Mouse (Mus musculus): ENCODE results near the gene Runx1.

The Runx1 gene

DNA sequence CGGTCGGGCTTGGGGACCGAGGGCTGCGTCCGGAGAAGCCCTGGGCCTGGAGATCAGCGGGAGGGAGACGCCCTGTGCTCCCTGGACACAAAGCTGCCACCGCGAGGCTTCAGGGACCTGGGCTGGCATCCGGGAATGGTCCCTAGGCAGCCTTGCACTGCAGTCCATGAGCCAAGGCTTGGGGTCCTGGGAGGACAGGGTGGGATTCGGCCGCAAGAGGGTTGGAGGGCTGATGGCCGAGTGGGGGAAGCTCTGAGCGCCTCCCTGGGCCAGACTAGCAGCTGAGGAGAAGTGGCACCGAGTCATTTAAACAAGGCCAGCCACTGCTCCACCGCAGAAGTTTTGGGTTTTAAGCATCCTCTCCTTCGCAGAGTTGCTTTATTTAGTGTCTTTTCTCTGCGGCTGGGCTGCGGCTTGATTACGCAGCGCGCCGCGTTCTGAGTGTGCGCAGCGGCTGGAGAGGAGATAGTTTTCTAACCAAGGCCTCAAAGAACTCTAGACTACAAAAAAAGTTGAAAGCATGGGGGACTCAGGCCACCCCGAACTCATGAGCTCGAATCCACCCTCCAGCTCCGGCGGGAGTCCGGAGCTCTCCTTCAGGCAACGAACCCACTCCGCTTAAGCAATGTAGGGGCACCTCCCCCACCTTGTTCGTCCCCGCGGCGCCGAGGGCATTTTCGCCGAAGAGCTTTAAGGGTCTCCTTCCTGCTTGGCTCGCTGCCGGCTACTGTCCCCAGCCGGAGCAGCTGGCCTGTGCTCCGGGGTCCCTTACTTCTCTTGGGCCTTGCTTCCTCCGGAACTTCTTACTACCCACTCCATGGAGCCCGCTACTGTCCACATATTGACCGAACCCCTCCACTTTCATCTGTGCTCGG lies 128.0 kb downstream of the Runx1 start:
- no peak for DNase-seq (ENCODE audit: low spot score)

DNA sequence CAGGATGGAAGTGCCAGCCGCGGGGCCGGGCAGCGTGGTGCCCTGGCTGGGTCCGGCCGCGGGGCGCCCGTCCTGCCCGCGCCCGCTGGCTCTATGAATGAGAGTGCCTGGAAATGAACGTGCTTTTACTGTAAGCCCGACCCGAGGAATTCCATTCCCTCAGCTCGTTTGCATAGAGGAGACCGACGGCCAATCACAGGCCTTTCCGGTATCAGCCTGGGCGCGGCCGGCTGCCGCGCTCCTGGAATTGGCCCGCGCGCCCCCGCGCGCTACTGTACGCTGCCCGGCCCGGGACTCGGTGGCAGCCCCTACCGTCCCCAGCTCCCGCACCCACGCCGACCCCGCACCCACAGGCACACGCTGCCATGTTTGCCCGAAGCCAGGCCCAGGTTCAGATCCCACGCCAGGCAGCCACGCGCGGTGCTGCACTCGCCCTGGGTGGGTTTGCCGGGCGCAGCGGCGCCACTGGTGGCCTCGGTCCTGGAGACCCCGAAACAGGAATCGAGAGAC lies 128.7 kb downstream of the Runx1 start:
- peak; percentile 94 for DNase-seq (ENCODE audit: low spot score)

- peak; percentile 58 for DNase-seq (ENCODE audit: low spot score)
Observed at GRCm38 (mm10) chr16:92696411-92697015, 129.4 kb downstream of the Runx1 start.

GRCm38 (mm10) chr16:92695981-92696380 lies 130.0 kb downstream of the Runx1 start:
- DNase-seq (ENCODE audit: low spot score): no peak

- DNase-seq (ENCODE audit: low spot score): no peak
Observed at GRCm38 (mm10) chr16:92695200-92695921, 130.6 kb downstream of the Runx1 start.

DNA sequence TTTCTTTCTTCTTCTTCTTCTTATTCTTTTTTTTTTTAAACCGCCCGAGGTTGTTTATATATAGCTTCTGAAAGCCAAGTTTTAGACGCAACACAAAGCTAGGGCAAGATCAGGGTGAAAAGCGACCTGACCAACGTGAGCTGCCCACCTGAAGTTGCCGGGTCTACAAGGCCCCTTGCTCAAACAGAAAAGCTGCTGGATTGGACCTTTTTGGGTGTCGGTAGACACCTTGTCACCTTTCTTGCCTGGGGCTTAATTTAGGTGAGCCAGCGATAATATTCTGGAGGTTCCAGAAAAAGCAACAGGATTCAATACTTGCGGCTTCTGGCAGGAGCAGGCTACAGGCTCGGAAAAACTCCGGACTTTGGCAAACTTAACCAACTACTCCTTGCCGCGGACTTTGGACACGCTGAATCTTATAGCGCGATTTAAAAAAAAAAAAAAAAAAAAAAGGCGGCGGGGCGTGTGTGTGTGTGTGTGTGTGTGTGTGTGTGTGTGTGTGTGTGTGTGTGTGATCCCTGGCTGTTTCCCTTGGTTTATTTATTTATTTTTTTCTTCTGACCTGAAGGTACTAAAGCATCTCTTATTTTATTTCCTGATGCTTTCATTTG lies 131.3 kb downstream of the Runx1 start:
- no peak for DNase-seq (ENCODE audit: low spot score)

DNA sequence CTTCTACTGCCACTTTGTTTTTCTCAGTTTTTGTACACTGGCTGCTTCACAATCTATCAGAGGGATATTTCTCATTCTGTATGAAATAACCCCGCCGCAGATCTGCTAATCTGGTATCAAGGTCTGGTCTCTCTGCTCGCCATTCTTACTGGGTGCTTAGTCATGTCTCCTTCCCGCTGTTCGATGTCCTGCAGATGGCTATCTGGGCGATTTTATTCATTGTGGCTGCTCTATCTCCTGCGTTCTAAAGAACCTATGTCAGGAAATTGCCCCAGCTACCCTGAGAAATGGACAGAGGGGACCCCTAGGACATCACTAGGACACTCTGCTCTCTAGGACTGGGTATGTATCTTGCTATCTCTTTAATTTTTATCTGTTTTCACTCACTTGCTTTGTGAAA lies 135.2 kb downstream of the Runx1 start:
- no peak for DNase-seq (ENCODE audit: low spot score)

DNA sequence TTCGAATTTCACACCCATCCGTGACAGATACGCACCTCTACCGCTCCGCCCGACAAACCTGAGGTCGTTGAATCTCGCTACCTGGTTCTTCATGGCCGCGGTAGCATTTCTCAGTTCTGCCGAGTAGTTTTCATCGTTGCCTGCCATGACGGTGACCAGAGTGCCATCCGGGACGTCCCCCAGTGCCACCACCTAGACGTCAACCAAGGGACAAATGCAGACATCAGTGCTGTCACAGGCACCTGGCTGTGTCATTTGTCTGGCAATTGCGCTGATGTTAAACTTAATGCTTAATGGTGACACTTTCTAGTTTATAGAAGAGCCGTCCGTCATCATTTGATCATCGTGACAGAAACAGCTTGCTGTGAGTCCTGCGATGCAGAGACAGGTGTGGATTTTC lies 137.0 kb downstream of the Runx1 start:
- no peak for DNase-seq (ENCODE audit: low spot score)

DNA sequence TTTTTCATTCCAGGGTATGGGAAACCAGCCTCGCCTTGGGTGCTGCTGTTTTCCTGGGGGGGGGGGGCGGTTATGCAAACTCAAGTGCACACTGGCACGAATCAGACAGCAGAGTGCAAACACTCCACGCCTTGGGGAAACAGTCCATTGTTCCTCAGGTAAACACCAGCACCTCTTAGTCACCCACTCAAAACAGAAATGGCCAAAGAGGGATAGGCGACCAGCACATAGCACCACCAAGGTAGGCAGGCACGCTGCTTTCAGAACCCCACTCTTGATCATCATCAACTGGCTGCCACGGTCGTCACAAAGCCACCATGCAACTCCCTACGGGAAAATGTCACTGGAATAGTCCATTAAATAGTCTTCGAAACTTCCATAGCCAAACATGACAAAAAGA lies 139.0 kb downstream of the Runx1 start:
- peak; percentile 82 for DNase-seq (ENCODE audit: low spot score)

GRCm38 (mm10) chr16:92685766-92686315 lies 140.1 kb downstream of the Runx1 start:
- no peak for DNase-seq (ENCODE audit: low spot score)

GRCm38 (mm10) chr16:92684423-92685211 lies 141.3 kb downstream of the Runx1 start:
- DNase-seq (ENCODE audit: low spot score): no peak

GRCm38 (mm10) chr16:92676630-92677029 lies 149.3 kb downstream of the Runx1 start:
- peak; percentile 62 for DNase-seq (ENCODE audit: low spot score)

DNA sequence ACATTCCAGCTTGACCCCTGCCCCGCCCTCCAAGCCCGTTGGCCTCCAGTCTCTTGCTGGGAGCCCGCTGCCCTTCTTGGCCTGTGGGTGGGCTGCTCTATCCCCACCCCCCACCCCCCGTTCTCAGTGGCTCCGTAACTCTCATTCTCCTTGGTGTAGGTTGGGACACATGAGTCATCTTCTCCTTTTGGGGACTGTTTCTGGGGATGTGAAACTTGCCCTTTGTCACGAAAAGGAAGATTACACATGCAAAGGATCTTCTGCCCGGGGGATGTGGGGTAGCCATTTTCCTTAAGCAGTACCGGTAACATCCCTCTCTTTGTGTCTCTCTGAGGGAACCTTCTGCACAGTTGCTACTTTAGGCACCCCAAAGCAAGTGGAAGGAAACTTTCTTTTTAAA lies 150.3 kb downstream of the Runx1 start:
- DNase-seq (ENCODE audit: low spot score): no peak

DNA sequence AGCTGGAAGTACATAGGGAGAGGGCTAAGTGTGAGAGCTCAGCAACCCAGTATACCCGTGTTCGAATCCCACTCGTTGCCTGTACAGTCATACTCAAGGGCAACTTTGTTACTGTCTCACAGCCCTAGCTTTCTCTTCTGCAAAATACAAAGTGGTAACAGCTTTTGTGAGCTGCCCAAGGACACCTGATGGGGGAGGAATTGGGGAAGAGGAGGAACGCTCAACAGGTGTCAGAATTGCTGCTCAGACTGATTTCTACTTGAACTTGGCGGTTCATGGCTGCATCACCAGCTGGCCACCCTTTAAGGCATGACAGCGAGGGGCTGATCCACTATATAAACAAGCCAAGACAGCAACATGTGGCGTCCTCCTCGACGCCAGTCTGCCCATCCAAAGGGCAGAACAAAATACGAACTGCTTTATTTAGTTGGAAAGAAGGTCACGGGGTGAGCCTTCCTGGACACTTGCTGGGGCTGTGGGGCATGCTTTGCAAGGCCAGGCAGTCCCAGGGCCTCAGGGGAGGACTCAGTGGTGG lies 151.0 kb downstream of the Runx1 start:
- no peak for DNase-seq (ENCODE audit: low spot score)

- DNase-seq (ENCODE audit: low spot score): peak; percentile 82
Observed at GRCm38 (mm10) chr16:92674121-92674816, 151.7 kb downstream of the Runx1 start.

- DNase-seq (ENCODE audit: low spot score): no peak
Observed at GRCm38 (mm10) chr16:92668807-92669206, 157.1 kb downstream of the Runx1 start.

DNA sequence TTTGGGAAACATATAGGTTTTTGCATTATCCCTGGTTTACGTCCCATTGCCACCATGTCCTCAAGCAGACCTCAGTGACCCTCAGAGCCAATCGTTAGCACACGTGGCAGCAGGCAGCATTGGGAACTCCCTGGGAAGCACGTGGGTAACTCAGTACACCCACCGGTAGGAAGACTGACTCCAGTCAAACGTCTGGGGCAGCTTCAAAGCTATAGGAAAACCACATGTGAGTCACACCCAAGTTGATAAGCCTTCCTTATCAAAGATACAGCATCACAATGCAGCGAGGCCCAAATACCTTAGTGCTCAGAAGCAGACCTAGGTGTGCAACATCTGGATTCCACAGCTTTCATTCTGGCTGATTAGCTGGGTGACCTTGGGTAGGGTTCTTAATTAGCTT lies 164.2 kb downstream of the Runx1 start:
- no peak for DNase-seq (ENCODE audit: low spot score)

GRCm38 (mm10) chr16:92656750-92657149 lies 169.2 kb downstream of the Runx1 start:
- DNase-seq (ENCODE audit: low spot score): peak; percentile 62

DNA sequence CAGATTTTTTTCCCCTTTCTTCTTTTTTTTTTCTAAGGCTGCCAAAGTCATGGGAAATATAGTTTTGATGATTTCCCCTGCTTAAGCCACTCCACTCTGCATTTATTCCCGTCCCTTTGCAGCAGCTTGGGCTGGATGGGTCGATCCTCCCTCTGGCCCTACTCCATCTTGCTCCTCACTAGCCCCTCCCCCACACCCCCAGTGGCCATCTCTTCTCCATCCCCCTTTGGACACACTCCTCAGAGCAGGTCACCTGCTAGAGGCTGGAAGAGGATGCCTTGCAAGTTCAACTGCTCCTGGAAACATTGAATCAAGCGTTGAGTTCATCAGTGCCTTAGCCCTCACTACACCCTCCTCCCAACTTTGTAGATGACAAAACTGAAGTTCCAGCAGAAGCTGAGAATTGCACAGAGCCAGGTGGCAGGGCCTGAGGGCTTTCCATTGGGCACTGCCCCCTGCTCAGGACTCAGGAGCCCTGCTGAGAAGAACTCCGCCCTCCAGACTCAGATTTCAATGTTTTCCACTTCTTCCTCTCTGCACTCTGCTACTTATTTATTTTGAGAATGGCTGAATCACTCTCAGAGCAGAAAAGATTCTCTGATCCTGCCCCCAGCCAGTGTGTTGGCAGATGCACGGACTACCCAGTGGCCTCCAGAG lies 171.5 kb downstream of the Runx1 start:
- DNase-seq (ENCODE audit: low spot score): no peak

- peak; percentile 32 for DNase-seq (ENCODE audit: low spot score)
Observed at GRCm38 (mm10) chr16:92653816-92654215, 172.1 kb downstream of the Runx1 start.
